Mouse (Mus musculus): ENCODE data around the gene Cldn10.

GRCm38 (mm10) chr14:118829331-118830095, 41.8 kb downstream of the Cldn10 start:
- TF ChIP-seq CTCF (IDR thresholded peaks at IDR 0.05; ENCODE audit: control insufficient read depth, insufficient read depth, low read length) (no peak), POLR2A (IDR thresholded peaks at IDR 0.05; ENCODE audit: borderline replicate concordance, control insufficient read depth, low read depth, low read length) (no peak)
